Mouse (Mus musculus) midbrain, embryonic 11.5 days (tissue): ENCODE measurements around the gene Cbx7. TPM values are rescaled to one million over a fixed set of nuclear protein-coding genes. Genes with fewer than 3 reads are reported as not detected.
A peak's percentile ranks its signal among the peaks of the same experiment; 100 is the strongest.

ENCODE experiments used
- ATAC-seq: fragments of 200-750 bp; cut with Nextera tagmentation; 2 replicates; pipeline ENCODE4 v1.8.0; 2017; ENCODE audit warnings: moderate TSS enrichment, moderate library complexity; ENCODE audit not compliant: low FRiP score
- DNase-seq: peaks from one replicate; pipeline ENCODE4 v3.0.0; 2015; ENCODE audit warnings: low spot score; ENCODE audit errors: missing footprints
- H3K27ac ChIP-seq: fragments of 300-500 bp; sonication (generic); 2 replicates; pipeline ENCODE4 v1.5.1; 2014; ENCODE audit warnings: low read depth, low read length
- H3K27me3 ChIP-seq: fragments of 300-500 bp; sonication (generic); 2 replicates; pipeline ENCODE4 v1.6.1; 2014; ENCODE audit warnings: mild to moderate bottlenecking, low read length, moderate library complexity, mixed read lengths; ENCODE audit not compliant: control insufficient read depth, insufficient read depth
- H3K36me3 ChIP-seq: fragments of 300-500 bp; sonication (generic); 2 replicates; pipeline ENCODE4 v1.6.1; 2014; ENCODE audit warnings: mild to moderate bottlenecking, low read length, moderate library complexity, mixed read lengths; ENCODE audit not compliant: control insufficient read depth, insufficient read depth
- H3K4me1 ChIP-seq: fragments of 300-500 bp; sonication (generic); 2 replicates; pipeline ENCODE4 v1.6.1; 2014; ENCODE audit warnings: low read length; ENCODE audit not compliant: control insufficient read depth, insufficient read depth
- H3K4me2 ChIP-seq: fragments of 300-500 bp; sonication (generic); 2 replicates; pipeline ENCODE4 v1.6.1; 2014; ENCODE audit warnings: mild to moderate bottlenecking, moderate library complexity
- H3K4me3 ChIP-seq: fragments of 300-500 bp; sonication (generic); 2 replicates; pipeline ENCODE4 v1.5.1; 2014; ENCODE audit warnings: low read depth, low read length
- H3K9ac ChIP-seq: fragments of 300-500 bp; sonication (generic); 2 replicates; pipeline ENCODE4 v1.6.1; 2014; ENCODE audit warnings: low read length
- H3K9me3 ChIP-seq: fragments of 300-500 bp; sonication (generic); 2 replicates; pipeline ENCODE4 v1.6.1; 2016; ENCODE audit warnings: low read length; ENCODE audit not compliant: control insufficient read depth
- WGBS: fragments of 180-500 bp; shearing (Covaris S2); extraction: QIAGEN DNeasy Blood & Tissue Kit; methylation state at CpG from one replicate; pipeline ENCODE4 v1.1.7; 2014; 5-methylcytosine and 5-hydroxymethylcytosine counted together
- polyA plus RNA-seq: library from polyadenylated mRNA; unstranded; fragments of >200 nt; fragmentation: Nextera tagmentation; extraction: Ambion mirVana; gene quantifications from 2 replicates; pipeline ENCODE4 v1.2.1, GENCODE M21; 2014

Cbx7 gene
- polyA plus RNA-seq, 1 experiment from 2014 or later = 1.9 TPM

DNA sequence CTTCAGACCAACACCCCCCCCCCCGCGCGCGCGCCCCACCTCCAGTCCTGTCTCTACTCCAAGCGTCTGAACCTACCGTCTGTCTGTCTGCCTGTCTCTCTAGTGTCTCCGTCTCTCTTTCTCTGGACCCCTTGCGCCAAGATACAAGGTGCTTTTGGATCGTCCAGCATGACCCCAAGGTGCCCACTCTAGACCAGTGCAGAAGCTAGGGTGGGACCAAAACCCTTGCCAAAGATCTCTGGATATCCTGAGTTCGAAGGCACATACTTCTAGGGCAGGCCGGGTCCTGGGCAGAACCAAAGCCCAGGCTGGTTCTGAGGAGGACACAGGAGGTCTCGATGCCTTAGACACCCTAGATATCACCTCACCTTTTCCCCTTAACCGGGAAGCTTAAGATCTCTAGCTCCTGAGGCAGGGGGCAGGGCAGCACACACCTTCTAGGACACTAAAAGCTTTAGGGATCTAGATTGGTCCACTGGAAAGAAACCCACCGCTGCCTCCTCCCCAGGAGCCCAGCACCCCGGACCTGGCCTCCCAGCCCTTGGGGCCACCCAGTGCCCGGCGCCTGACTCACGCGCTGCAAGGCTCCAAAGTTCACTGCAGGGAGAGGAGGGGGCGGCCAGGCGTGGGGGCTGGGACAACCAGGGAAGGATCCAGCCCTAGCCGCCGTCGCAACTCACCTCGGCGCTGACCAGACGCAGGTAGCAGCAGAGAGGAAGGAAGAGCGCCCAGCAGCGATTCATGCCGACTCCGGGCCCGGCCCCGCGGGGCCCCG is 42.5 kb upstream of the Cbx7 start:
- DNase-seq (peak; percentile 91), ATAC-seq (no peak)
- H3K4me1 ChIP-seq = peaks cover 22% of the 10 kb centered on the region
- H3K27me3 ChIP-seq = peaks cover 62% of the 10 kb centered on the region
- H3K9me3 ChIP-seq = no peaks in the 10 kb centered on the region
- peak overlapping the region; percentile 83 for H3K4me2 ChIP-seq
- WGBS = 2% methylated on average over 36 of the region's 36 CpGs
- H3K36me3 ChIP-seq = no peaks in the 10 kb centered on the region
- H3K4me3 ChIP-seq = peak overlapping the region; percentile 57
- H3K9ac ChIP-seq = 0 out of 2 replicates have a peak overlapping the region, but pooled peaks have one; percentile 12
- H3K27ac ChIP-seq = no peak overlapping the region

DNA sequence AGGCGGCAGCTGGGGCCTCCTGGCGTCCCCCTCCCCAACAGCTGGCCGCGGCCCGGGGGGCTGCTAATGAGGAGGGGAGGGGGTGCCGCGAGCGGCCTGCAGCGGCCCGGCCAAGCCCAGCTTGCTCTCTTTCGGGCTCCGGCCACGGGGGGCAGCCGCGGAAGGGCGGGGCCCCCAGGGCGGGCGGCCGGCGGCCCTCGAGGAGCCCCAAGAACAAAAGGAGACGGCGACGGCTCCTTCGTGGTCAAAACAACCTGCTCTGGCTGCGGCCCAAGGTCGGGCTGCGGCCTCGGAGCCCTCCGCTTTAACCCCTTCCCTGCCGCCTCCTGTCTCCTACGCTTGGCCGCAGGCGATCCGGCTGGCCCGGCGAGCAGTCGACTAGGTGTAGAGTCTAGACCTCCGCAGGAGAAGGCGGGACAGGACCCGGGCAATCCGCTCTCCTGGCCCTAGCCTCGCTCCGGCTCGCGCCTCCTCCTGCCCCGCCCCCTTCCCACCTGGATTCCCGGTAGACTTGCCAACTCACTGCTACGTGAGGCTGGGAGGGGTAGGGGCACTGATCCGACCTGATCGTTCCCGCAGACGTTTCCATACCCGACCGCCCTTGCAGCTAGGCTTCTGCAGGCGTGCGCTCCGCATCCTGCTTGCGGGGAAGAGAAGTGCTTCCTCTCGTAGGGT is 41.7 kb upstream of the Cbx7 start:
- no peaks in the 10 kb centered on the region for H3K9me3 ChIP-seq
- DNase-seq (peak; percentile 94), ATAC-seq (peak; percentile 66)
- under 1% methylated on average over 51 of the region's 60 CpGs for WGBS
- H3K9ac ChIP-seq = peak overlapping the region; percentile 54
- H3K27me3 ChIP-seq = peaks cover 62% of the 10 kb centered on the region
- no peak overlapping the region for H3K27ac ChIP-seq
- peaks cover 22% of the 10 kb centered on the region for H3K4me1 ChIP-seq
- H3K36me3 ChIP-seq = no peaks in the 10 kb centered on the region
- peak overlapping the region; percentile 57 for H3K4me3 ChIP-seq
- H3K4me2 ChIP-seq = peak overlapping the region; percentile 83

DNA sequence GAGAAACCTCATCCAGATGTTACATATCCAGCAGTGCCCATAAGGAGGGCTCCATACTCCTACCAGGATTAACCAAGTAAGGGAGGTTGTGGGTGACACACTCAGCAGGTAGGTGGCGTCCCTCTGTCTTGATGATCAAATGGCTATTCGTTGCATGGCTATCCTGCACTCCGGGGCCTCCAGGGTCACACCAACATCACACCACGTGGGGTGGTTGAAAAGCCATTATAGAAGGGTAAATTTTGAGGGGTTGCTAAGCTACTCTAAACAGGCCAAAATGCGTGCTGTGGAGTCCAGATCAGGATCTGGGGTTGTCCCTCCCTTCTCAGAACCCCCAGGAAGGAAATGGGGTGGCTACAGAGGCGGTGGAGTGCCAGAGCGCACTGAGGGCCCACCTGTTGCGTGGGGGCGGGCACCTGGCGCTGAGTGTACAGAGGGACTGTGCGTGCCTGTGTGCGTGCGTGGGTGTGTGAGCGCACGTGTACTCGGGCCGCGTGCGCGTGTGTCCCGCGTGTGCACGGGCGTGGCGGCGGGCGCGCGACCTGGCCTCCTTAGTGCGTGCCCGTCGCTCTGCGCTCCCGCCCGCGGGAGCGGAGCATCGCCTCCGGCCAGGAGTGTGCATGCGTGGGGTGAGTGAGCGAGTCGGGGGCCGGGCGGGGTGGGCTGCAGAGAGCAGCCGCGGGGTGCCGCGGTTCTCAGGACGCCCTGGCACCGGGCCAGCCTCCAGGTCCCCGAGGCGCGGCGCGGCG is 41.0 kb upstream of the Cbx7 start:
- peak; percentile 91 for DNase-seq
- Histone ChIP-seq H3K27me3 (peaks cover 62% of the 10 kb centered on the region), H3K9me3 (no peaks in the 10 kb centered on the region), H3K4me3 (peak overlapping the region; percentile 57), H3K9ac (peak overlapping the region; percentile 54), H3K36me3 (no peaks in the 10 kb centered on the region), H3K27ac (no peak overlapping the region), H3K4me1 (peaks cover 22% of the 10 kb centered on the region), H3K4me2 (peak overlapping the region; percentile 83)
- WGBS = 2% methylated on average over 44 of the region's 56 CpGs
- ATAC-seq = peak; percentile 58

DNA sequence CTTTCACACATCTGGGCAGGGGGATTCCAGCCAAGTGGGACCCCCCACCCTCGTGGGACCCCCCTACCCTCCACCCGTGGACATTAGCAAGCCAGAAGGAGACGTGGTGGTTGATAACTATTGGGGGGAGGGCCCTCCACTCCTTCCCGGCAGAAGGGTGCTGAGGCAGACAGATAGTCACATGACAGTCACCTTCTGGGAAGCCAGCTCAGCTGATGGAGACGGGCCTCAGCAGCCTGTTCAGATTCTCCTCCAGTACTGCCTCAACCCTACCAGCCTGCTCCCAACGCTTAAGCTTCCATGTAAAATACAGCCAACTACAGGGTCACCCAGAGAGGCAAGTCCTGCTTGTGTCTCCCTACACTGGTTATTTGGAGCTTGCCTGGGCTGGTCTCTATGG is 40.3 kb upstream of the Cbx7 start:
- peak; percentile 68 for DNase-seq
- 43% methylated on average over 6 of the region's 6 CpGs for WGBS
- Histone ChIP-seq H3K27me3 (peaks cover 59% of the 10 kb centered on the region), H3K4me2 (no peak overlapping the region), H3K9me3 (no peaks in the 10 kb centered on the region), H3K4me1 (peaks cover 22% of the 10 kb centered on the region), H3K36me3 (no peaks in the 10 kb centered on the region), H3K9ac (no peak overlapping the region), H3K4me3 (no peak overlapping the region), H3K27ac (no peak overlapping the region)
- ATAC-seq = no peak

DNA sequence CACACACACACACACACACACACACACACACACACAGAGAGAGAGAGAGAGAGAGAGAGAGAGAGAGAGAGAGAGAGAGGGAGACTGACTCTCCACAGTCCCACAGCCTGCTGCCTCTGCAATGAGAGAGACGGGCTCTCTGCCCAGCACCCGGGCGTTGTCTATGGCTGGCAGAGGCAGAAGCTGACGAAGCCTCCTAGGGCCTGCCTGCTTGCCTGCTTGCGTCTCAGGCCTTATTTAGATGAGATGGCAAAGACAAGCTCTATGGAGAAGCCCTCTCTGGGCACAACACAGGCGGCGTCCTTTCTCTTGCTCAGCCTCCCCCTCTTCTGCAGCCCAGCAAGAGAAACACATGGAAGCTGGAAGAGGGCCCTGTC is 39.3 kb upstream of the Cbx7 start:
- H3K4me3 ChIP-seq = no peak overlapping the region
- peaks cover 49% of the 10 kb centered on the region for H3K27me3 ChIP-seq
- WGBS = 42% methylated on average over 7 of the region's 7 CpGs
- H3K27ac ChIP-seq = no peak overlapping the region
- H3K9ac ChIP-seq = no peak overlapping the region
- DNase-seq (no peak), ATAC-seq (no peak)
- no peaks in the 10 kb centered on the region for H3K9me3 ChIP-seq
- H3K36me3 ChIP-seq = no peaks in the 10 kb centered on the region
- peaks cover 24% of the 10 kb centered on the region for H3K4me1 ChIP-seq
- no peak overlapping the region for H3K4me2 ChIP-seq

DNA sequence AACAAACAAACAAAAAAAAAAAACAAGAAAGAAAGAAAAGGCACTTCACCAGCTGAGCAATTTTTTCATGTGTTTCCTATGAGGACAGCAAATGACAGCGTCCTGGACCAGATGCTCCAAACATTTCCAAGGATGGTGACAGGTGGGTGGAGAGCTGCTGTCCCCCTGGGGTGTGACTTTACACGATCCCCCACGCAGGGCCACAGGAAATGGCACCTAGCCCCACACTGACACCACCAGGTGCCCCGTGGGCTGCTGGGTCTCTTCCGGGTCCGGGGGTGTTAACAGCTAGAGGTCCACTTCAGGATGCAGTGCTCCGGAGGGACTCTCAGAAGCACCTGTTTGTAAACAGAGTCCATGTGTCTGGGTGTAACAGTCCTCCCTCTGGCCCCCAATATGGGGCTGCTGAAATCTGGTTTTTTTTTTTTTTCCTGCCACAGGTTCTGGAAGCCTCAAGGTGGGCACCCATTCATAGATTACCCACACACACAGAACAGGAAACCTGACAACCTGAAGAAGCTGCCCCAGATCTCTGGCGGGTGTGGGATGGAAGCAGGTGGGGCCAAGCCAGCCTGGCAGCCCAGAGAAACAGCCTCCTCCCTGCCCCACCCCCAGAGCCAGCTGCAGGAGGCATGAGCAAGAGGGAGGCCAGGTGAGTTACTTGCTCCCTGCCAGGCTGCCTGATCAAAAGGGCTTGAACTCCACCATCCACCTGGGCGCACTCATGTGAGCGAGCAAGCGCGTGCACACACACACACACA is 38.7 kb upstream of the Cbx7 start:
- H3K9ac ChIP-seq = no peak overlapping the region
- 61% methylated on average over 12 of the region's 12 CpGs for WGBS
- no peaks in the 10 kb centered on the region for H3K9me3 ChIP-seq
- H3K4me1 ChIP-seq = peaks cover 29% of the 10 kb centered on the region
- H3K27ac ChIP-seq = no peak overlapping the region
- H3K4me3 ChIP-seq = no peak overlapping the region
- DNase-seq (no peak), ATAC-seq (no peak)
- H3K36me3 ChIP-seq = no peaks in the 10 kb centered on the region
- H3K27me3 ChIP-seq = peaks cover 43% of the 10 kb centered on the region
- H3K4me2 ChIP-seq = no peak overlapping the region

DNA sequence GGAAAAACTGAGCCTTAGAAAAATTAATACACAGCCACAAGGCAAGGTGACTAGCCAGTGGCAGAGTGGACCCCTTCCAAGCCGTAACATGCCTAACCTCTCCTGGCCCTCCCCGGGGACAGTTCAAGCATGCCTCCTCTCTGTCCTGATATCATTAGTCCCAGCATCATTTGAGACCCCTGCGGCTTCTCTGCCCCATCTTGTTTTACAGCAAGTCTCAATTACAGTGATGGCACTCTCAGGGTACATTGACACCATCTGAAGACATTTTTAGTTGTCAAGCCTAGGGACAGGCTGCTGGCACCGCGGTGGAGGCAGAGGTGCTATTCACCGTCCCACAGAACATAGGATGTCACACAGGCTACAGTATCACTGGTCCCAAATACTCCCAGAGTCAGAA is 37.5 kb upstream of the Cbx7 start:
- H3K9ac ChIP-seq = no peak overlapping the region
- H3K36me3 ChIP-seq = no peaks in the 10 kb centered on the region
- H3K4me2 ChIP-seq = no peak overlapping the region
- H3K27ac ChIP-seq = no peak overlapping the region
- 91% methylated on average over 6 of the region's 6 CpGs for WGBS
- H3K4me3 ChIP-seq = no peak overlapping the region
- H3K4me1 ChIP-seq = peaks cover 27% of the 10 kb centered on the region
- DNase-seq = no peak
- H3K27me3 ChIP-seq = peaks cover 32% of the 10 kb centered on the region
- no peak for ATAC-seq
- no peaks in the 10 kb centered on the region for H3K9me3 ChIP-seq

DNA sequence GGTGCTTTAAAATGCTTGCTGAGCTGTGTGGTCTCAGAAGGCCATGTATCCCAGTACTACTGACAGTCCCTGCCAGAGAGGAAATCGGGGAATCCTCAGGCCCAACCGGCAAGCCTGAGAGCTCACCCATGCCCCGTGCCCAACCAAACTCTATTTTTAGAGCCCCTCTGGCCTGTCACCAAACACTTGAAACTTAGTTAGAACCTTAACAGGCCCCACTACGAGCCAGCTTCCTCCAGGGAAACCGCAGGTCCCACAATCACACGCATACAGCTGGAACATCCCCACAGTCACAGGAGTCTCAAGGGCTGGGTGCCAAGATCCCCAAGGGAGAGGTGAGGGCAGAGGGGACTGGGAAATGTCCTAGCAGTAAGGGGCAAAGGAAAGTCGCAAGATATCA is 35.2 kb upstream of the Cbx7 start:
- no peak for DNase-seq
- Histone ChIP-seq H3K9ac (no peak overlapping the region), H3K36me3 (no peaks in the 10 kb centered on the region), H3K4me1 (peaks cover 14% of the 10 kb centered on the region), H3K4me2 (no peak overlapping the region), H3K27ac (no peak overlapping the region), H3K4me3 (no peak overlapping the region), H3K27me3 (peaks cover 9% of the 10 kb centered on the region), H3K9me3 (no peaks in the 10 kb centered on the region)
- no peak for ATAC-seq
- 80% methylated on average over 7 of the region's 7 CpGs for WGBS
